Mouse (Mus musculus) ES-E14 (cell line): ENCODE measurements around the gene Igf2bp3. TPM values are rescaled to one million over a fixed set of nuclear protein-coding genes. Genes with fewer than 3 reads are reported as not detected.

ENCODE experiments used
- DNase-seq: peaks from one replicate; pipeline ENCODE4 v3.0.0-alpha.2; 2013; ENCODE audit warnings: low read depth, low spot score
- H3K27ac ChIP-seq: 2 replicates; pipeline ENCODE4 v1.5.1; 2012; ENCODE audit warnings: low read depth, mild to moderate bottlenecking, low read length, moderate library complexity, mixed read lengths; ENCODE audit not compliant: poor library complexity, insufficient read depth, severe bottlenecking
- H3K36me3 ChIP-seq: 2 replicates; pipeline ENCODE4 v1.6.1; 2012; ENCODE audit warnings: mild to moderate bottlenecking, low read length, moderate library complexity, mixed read lengths; ENCODE audit not compliant: control insufficient read depth, poor library complexity, insufficient read depth, severe bottlenecking
- H3K4me1 ChIP-seq, 2 experiments: fragments of 150-350 bp in 1 of 2; sonication (generic) in 1 of 2; 2 replicates each; pipeline ENCODE4 v1.6.1; 2012; ENCODE audit warnings: low read length in 2 of 2, mild to moderate bottlenecking in 1 of 2, mixed read lengths in 1 of 2; ENCODE audit not compliant: control insufficient read depth in 2 of 2, insufficient read depth in 2 of 2, poor library complexity in 1 of 2
- H3K4me3 ChIP-seq, 2 experiments: fragments of 150-350 bp in 1 of 2; sonication (generic) in 1 of 2; 2 replicates each; pipeline ENCODE4 v1.5.1; 2012; ENCODE audit warnings: low read length in 2 of 2, low read depth in 1 of 2, mild to moderate bottlenecking in 1 of 2, mixed read lengths in 1 of 2; ENCODE audit not compliant: insufficient read depth in 1 of 2, poor library complexity in 1 of 2, severe bottlenecking in 1 of 2
- H3K9ac ChIP-seq: 2 replicates; pipeline ENCODE4 v1.6.1; 2012; ENCODE audit warnings: low read depth, mild to moderate bottlenecking, low read length, mixed read lengths; ENCODE audit not compliant: poor library complexity, insufficient read depth, severe bottlenecking
- H3K9me3 ChIP-seq: fragments of 150-350 bp; sonication (generic); 2 replicates; pipeline ENCODE4 v1.6.1; 2012; ENCODE audit warnings: low read depth, mild to moderate bottlenecking, low read length; ENCODE audit not compliant: control insufficient read depth, insufficient read depth
- CHD2 ChIP-seq: IDR thresholded peaks from 2 replicates; pipeline ENCODE4 v1.6.1; 2014; ENCODE audit warnings: mild to moderate bottlenecking, low read depth, low read length, inconsistent platforms
- HCFC1 ChIP-seq: IDR thresholded peaks from 2 replicates; pipeline ENCODE4 v1.6.1; 2012; ENCODE audit warnings: low read length, inconsistent platforms, borderline replicate concordance; ENCODE audit not compliant: insufficient read depth
- MAFK ChIP-seq: IDR thresholded peaks from 2 replicates; pipeline ENCODE4 v1.6.1; 2014; ENCODE audit warnings: mild to moderate bottlenecking, low read depth, low read length, inconsistent platforms; ENCODE audit not compliant: insufficient read depth
- ZC3H11A ChIP-seq: IDR thresholded peaks from 2 replicates; pipeline ENCODE4 v1.6.1; 2012; ENCODE audit warnings: low read depth, mild to moderate bottlenecking, inconsistent platforms, low read length, borderline replicate concordance
- ZNF384 ChIP-seq: IDR thresholded peaks from 2 replicates; pipeline ENCODE4 v1.6.1; 2012; ENCODE audit warnings: low read depth, low read length, inconsistent platforms
- in situ Hi-C, 2 experiments: fragments of 600-800 bp; cut with MboI; formaldehyde crosslinking; loops; one replicate each; pipeline ENCODE4 v1.15.1; 2025; ENCODE audit warnings: low sequenced_read_pairs in 2 of 2, inconsistent platforms in 1 of 2; ENCODE audit not compliant: unreplicated experiment in 2 of 2
- total RNA-seq: library from RNA; depleted of rRNA; stranded (reverse); fragments of 300-350 nt; gene quantifications from 2 replicates; pipeline ENCODE4 v1.2.3, GENCODE M21; 2012

The Igf2bp3 gene
- total RNA-seq, 1 experiment, result 32.8 TPM

GRCm38 (mm10) chr6:49132352-49133090, 82.2 kb downstream of the Igf2bp3 start:
- Histone ChIP-seq H3K4me1 (peaks cover 4 to 7% of the 10 kb centered on the region in 2 experiments; a peak in 2 of 4 replicates), H3K27ac (peak overlapping the region; percentile 40; the same call in 1 of the 2 replicates), H3K9ac (0 out of 2 replicates have a peak overlapping the region, but pooled peaks have one; percentile 15), H3K9me3 (no peaks in the 10 kb centered on the region), H3K4me3 (peak overlapping the region in 1 of 2 experiments; percentile 2; a peak in 1 of 4 replicates), H3K36me3 (no peaks in the 10 kb centered on the region)
- peak; percentile 56 for DNase-seq
- TF ChIP-seq HCFC1 (no peak), MAFK (no peak)
- in situ Hi-C loops, result no loop called here

DNA sequence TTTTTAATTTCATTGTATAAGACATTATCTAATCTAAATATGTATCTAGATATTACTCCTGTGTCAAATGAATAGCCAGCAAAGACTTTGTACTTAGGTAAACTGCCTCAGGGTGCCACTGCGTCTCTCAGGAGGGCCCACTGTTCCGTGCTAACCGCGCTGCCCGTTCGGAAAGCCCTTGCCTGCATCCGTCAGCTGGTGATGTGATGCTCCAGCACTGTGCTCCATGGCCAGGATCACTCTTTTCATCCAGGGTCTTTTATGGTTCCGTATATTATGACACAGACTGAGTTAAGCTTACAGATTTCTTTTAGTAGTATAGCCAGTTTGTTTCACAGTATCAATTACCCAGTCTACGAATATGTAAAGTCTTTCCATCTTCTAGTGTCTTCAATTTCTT, 82.9 kb downstream of the Igf2bp3 start:
- H3K4me3 ChIP-seq, result no peak overlapping the region
- in situ Hi-C loops, result no loop called here
- H3K27ac ChIP-seq, result 0 out of 2 replicates have a peak overlapping the region, but pooled peaks have one; percentile 28
- no peaks in the 10 kb centered on the region for H3K36me3 ChIP-seq
- peaks cover 4 to 7% of the 10 kb centered on the region in 2 experiments; a peak in 2 of 4 replicates for H3K4me1 ChIP-seq
- DNase-seq, result no peak
- no peak overlapping the region for H3K9ac ChIP-seq
- no peak for TF ChIP-seq CHD2
- TF ChIP-seq HCFC1, result no peak
- TF ChIP-seq MAFK, result no peak
- no peak for TF ChIP-seq ZC3H11A
- TF ChIP-seq ZNF384, result no peak
- no peaks in the 10 kb centered on the region for H3K9me3 ChIP-seq

GRCm38 (mm10) chr6:49130328-49130727, 84.4 kb downstream of the Igf2bp3 start:
- no peaks in the 10 kb centered on the region for H3K9me3 ChIP-seq
- no peak overlapping the region for H3K9ac ChIP-seq
- no peak for DNase-seq
- H3K27ac ChIP-seq, result no peak overlapping the region
- TF ChIP-seq HCFC1 (no peak), MAFK (no peak), ZC3H11A (no peak), CHD2 (no peak), ZNF384 (no peak)
- H3K4me1 ChIP-seq, result peaks cover 4 to 7% of the 10 kb centered on the region in 2 experiments; a peak in 2 of 4 replicates
- in situ Hi-C loops, result no loop called here
- no peak overlapping the region for H3K4me3 ChIP-seq
- 0 out of 2 replicates have a peak, but pooled peaks cover 2% of the 10 kb centered on the region for H3K36me3 ChIP-seq

DNA sequence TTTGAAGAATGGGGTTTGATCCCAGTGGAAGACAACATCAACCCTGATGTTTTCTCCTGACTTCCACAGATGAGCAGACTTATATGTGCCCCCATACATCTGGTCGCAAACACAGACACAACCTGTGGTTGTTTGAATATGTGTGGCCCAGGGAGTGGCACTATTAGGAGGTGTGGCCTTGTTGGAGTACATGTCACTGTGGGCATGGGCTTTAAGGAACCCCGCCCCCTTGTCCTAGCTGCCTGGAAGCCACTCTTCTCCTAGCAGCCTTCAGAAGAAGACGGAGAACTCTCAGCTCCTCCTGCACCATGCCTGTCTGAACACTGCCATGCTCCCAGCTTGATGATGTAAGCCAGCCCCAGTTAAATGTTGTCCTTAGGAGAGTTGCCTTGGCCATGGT, 94.4 kb downstream of the Igf2bp3 start:
- no peaks in the 10 kb centered on the region for H3K4me1 ChIP-seq
- peaks cover 7% of the 10 kb centered on the region; the same call in 1 of the 2 replicates for H3K36me3 ChIP-seq
- TF ChIP-seq HCFC1 (no peak), ZNF384 (no peak), ZC3H11A (no peak), CHD2 (no peak), MAFK (no peak)
- in situ Hi-C loops, result no loop called here
- H3K9me3 ChIP-seq, result no peaks in the 10 kb centered on the region
- no peak for DNase-seq
- H3K9ac ChIP-seq, result no peak overlapping the region
- no peak overlapping the region for H3K4me3 ChIP-seq
- H3K27ac ChIP-seq, result no peak overlapping the region
